Comparison of ENCODE assay signal across 8 mouse cellular contexts in the genomic region with DNA sequence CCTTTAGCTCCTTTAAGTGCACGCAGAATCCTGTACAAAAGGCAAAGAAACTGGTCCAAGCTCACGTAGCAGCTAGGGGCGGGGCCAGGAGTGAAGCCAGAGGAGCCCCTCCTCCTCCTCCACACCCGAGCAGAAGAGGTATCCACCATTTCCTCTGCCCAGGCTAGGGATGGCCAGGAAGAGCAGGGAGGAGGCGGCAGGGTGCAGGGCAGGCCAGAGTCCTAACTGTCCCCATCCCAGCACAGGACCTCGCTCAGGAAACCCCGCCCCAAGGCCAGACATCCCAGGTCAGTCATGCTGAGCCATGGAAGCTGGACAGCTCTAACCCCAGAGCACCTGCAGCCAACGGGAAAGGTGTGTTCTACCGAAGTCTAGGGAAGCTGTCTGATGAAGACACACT. TPM values are rescaled to one million over a fixed set of nuclear protein-coding genes. Genes with fewer than 3 reads are reported as not detected.
DNase-seq lines count a peak whose midpoint lies in the region; ATAC-seq and TF ChIP-seq lines count a peak whose summit lies in the region.

No protein-coding gene starts in this region.

- DNase-seq in G1E (ENCODE audit: low spot score): peak; percentile 45
- DNase-seq in heart, postnatal 36 days: peak; percentile 33 to 50
- DNase-seq in retina, embryonic 14.5 days (ENCODE audit: low spot score): no peak
- DNase-seq in natural killer cell, adult 2 months (ENCODE audit: low spot score in 2 of 2): no peak
- no peak for DNase-seq in left cerebral cortex, adult 18-20 months (ENCODE audit: low spot score in 2 of 2)

- peaks cover 11% of the 10 kb centered on the region for H3K27me3 ChIP-seq in G1E (ENCODE audit: insufficient read depth, low read length)
- peaks cover 11% of the 10 kb centered on the region for H3K27me3 ChIP-seq in embryonic facial prominence, embryonic 13.5 days
- peaks cover 4% of the 10 kb centered on the region; the same call in 1 of the 2 replicates for H3K27me3 ChIP-seq in limb, embryonic 15.5 days
- H3K27me3 ChIP-seq in neural tube, embryonic 15.5 days (replicated peaks): peaks cover 4% of the 10 kb centered on the region; the same call in 1 of the 2 replicates

- no peaks in the 10 kb centered on the region for H3K9me3 ChIP-seq in G1E (replicated peaks)
- no peaks in the 10 kb centered on the region for H3K9me3 ChIP-seq in embryonic facial prominence, embryonic 13.5 days
- H3K9me3 ChIP-seq in limb, embryonic 15.5 days: no peaks in the 10 kb centered on the region
- H3K9me3 ChIP-seq in neural tube, embryonic 15.5 days (replicated peaks): no peaks in the 10 kb centered on the region

- peaks cover 32% of the 10 kb centered on the region for H3K36me3 ChIP-seq in G1E (replicated peaks)
- peaks cover 15% of the 10 kb centered on the region for H3K36me3 ChIP-seq in embryonic facial prominence, embryonic 13.5 days
- H3K36me3 ChIP-seq in limb, embryonic 15.5 days: peaks cover 18% of the 10 kb centered on the region
- peaks cover 16% of the 10 kb centered on the region for H3K36me3 ChIP-seq in neural tube, embryonic 15.5 days

- H3K4me1 ChIP-seq in G1E (ENCODE audit: insufficient read depth, low read depth, low read length): peaks cover 77% of the 10 kb centered on the region
- H3K4me1 ChIP-seq in embryonic facial prominence, embryonic 13.5 days: peaks cover 30% of the 10 kb centered on the region
- H3K4me1 ChIP-seq in limb, embryonic 15.5 days: peaks cover 25% of the 10 kb centered on the region
- peaks cover 34% of the 10 kb centered on the region for H3K4me1 ChIP-seq in neural tube, embryonic 15.5 days

- H3K9ac ChIP-seq in embryonic facial prominence, embryonic 13.5 days: peak overlapping the region; percentile 59; the same call in 1 of the 2 replicates
- H3K9ac ChIP-seq in limb, embryonic 15.5 days: no peak overlapping the region
- H3K9ac ChIP-seq in neural tube, embryonic 15.5 days (replicated peaks): 0 out of 2 replicates have a peak overlapping the region, but pooled peaks have one; percentile 24

- 15% methylated on average over 9 of the region's 9 CpGs for WGBS in embryonic facial prominence, embryonic 13.5 days
- 21% methylated on average over 9 of the region's 9 CpGs for WGBS in limb, embryonic 15.5 days
- WGBS in neural tube, embryonic 15.5 days: 19% methylated on average over 9 of the region's 9 CpGs

- peak overlapping the region; percentile 44 for H3K4me2 ChIP-seq in embryonic facial prominence, embryonic 13.5 days
- H3K4me2 ChIP-seq in limb, embryonic 15.5 days: peak overlapping the region; percentile 29; the same call in 1 of the 2 replicates
- H3K4me2 ChIP-seq in neural tube, embryonic 15.5 days: peak overlapping the region; percentile 78

- TF ChIP-seq CTCF in G1E (IDR thresholded peaks at IDR 0.05; ENCODE audit: low read depth, low read length): no peak

- peak overlapping the region; percentile 69 for H3K4me3 ChIP-seq in G1E (ENCODE audit: low read depth, low read length)
- 0 out of 2 replicates have a peak overlapping the region, but pooled peaks have one; percentile 8 for H3K4me3 ChIP-seq in embryonic facial prominence, embryonic 13.5 days
- H3K4me3 ChIP-seq in limb, embryonic 15.5 days: 0 out of 2 replicates have a peak overlapping the region, but pooled peaks have one; percentile 0
- H3K4me3 ChIP-seq in neural tube, embryonic 15.5 days (replicated peaks): peak overlapping the region; percentile 8; the same call in 1 of the 2 replicates

- no peak for ATAC-seq in G1E (ENCODE audit: extremely low read depth, insufficient number of reproducible peaks, low FRiP score, poor library complexity, severe bottlenecking)
- no peak for ATAC-seq in embryonic facial prominence, embryonic 13.5 days (ENCODE audit: insufficient number of reproducible peaks, insufficient read depth, low FRiP score, low TSS enrichment, low read depth)
- no peak for ATAC-seq in limb, embryonic 15.5 days (ENCODE audit: insufficient number of reproducible peaks, low FRiP score, low TSS enrichment, low read depth)
- ATAC-seq in neural tube, embryonic 15.5 days (ENCODE audit: low FRiP score): no peak

- no peak overlapping the region for H3K27ac ChIP-seq in embryonic facial prominence, embryonic 13.5 days
- H3K27ac ChIP-seq in limb, embryonic 15.5 days: 0 out of 2 replicates have a peak overlapping the region, but pooled peaks have one; percentile 18
- H3K27ac ChIP-seq in neural tube, embryonic 15.5 days (replicated peaks): no peak overlapping the region

- intact Hi-C loops in heart, postnatal 36 days (cut with DNase I): no loop called here

RNA-seq across cellular contexts. Expression of a gene that starts 2.9 kb away (rescaled TPM):
- total RNA-seq in G1E (2014; fragmentation: Nextera tagmentation): 1.8 and 2.1 TPM in 2 replicates
- 2.2 and 3.6 TPM in 2 replicates for total RNA-seq in G1E (2017)
- 0.66 and 0.76 TPM in 2 replicates for polyA plus RNA-seq in G1E (2012)
- 4.7 TPM in 2 replicates for polyA plus RNA-seq in embryonic facial prominence, embryonic 13.5 days (2015; fragmentation: Nextera tagmentation; extraction: Ambion mirVana)
- 1 to 10 TPM; 9.3 to 9.5 TPM for total RNA-seq in heart, postnatal 36 days (2021)
- 9.2 and 12.6 TPM in 2 replicates for polyA plus RNA-seq in limb, embryonic 15.5 days (2015; fragmentation: Nextera tagmentation; extraction: Ambion mirVana)
- 19.3 and 20.9 TPM in 2 replicates for polyA plus RNA-seq in neural tube, embryonic 15.5 days (2015; fragmentation: Nextera tagmentation; extraction: Ambion mirVana)
- total RNA-seq in left cerebral cortex, adult 18-20 months (2021): 1 to 10 TPM; 4.7 to 5.4 TPM

RNA-seq across cellular contexts. Expression of a gene that starts 8.9 kb away (rescaled TPM):
- total RNA-seq in G1E (2014; fragmentation: Nextera tagmentation) (126 and 142 TPM in 2 replicates), G1E (2017) (152 and 196 TPM in 2 replicates)
- polyA plus RNA-seq in G1E (2012): 42.1 and 68.8 TPM in 2 replicates
- 164 and 179 TPM in 2 replicates for polyA plus RNA-seq in embryonic facial prominence, embryonic 13.5 days (2015; fragmentation: Nextera tagmentation; extraction: Ambion mirVana)
- total RNA-seq in heart, postnatal 36 days (2021): 10 to 100 TPM; 75.8 to 96.2 TPM
- polyA plus RNA-seq in limb, embryonic 15.5 days (2015; fragmentation: Nextera tagmentation; extraction: Ambion mirVana): 117 and 125 TPM in 2 replicates
- 95.7 and 115 TPM in 2 replicates for polyA plus RNA-seq in neural tube, embryonic 15.5 days (2015; fragmentation: Nextera tagmentation; extraction: Ambion mirVana)
- 100 to 1,000 TPM in 1 of 2 experiments, 10 to 100 TPM in 1; 90.1 to 102 TPM for total RNA-seq in left cerebral cortex, adult 18-20 months (2021)

RNA-seq across cellular contexts. Expression of a gene that starts 27.8 kb away (rescaled TPM):
- total RNA-seq in G1E (2014; fragmentation: Nextera tagmentation) (0.90 and 2.1 TPM in 2 replicates), G1E (2017) (2.0 and 2.4 TPM in 2 replicates)
- 0.70 and 1.0 TPM in 2 replicates for polyA plus RNA-seq in G1E (2012)
- polyA plus RNA-seq in embryonic facial prominence, embryonic 13.5 days (2015; fragmentation: Nextera tagmentation; extraction: Ambion mirVana): 3.8 and 4.7 TPM in 2 replicates
- under 1 TPM; 0.57 to 0.64 TPM for total RNA-seq in heart, postnatal 36 days (2021)
- 3.1 TPM in 2 replicates for polyA plus RNA-seq in limb, embryonic 15.5 days (2015; fragmentation: Nextera tagmentation; extraction: Ambion mirVana)
- polyA plus RNA-seq in neural tube, embryonic 15.5 days (2015; fragmentation: Nextera tagmentation; extraction: Ambion mirVana): 8.9 and 10.0 TPM in 2 replicates
- total RNA-seq in left cerebral cortex, adult 18-20 months (2021): 1 to 10 TPM; 4.1 to 4.2 TPM

RNA-seq across cellular contexts. Expression of a gene that starts 42.3 kb away (rescaled TPM):
- total RNA-seq in G1E (2014; fragmentation: Nextera tagmentation) (139 and 147 TPM in 2 replicates), G1E (2017) (86.0 and 93.4 TPM in 2 replicates)
- 51.6 and 55.0 TPM in 2 replicates for polyA plus RNA-seq in G1E (2012)
- polyA plus RNA-seq in embryonic facial prominence, embryonic 13.5 days (2015; fragmentation: Nextera tagmentation; extraction: Ambion mirVana): 74.5 and 79.5 TPM in 2 replicates
- 10 to 100 TPM; 10.6 to 10.9 TPM for total RNA-seq in heart, postnatal 36 days (2021)
- 56.9 and 61.0 TPM in 2 replicates for polyA plus RNA-seq in limb, embryonic 15.5 days (2015; fragmentation: Nextera tagmentation; extraction: Ambion mirVana)
- 19.9 and 34.3 TPM in 2 replicates for polyA plus RNA-seq in neural tube, embryonic 15.5 days (2015; fragmentation: Nextera tagmentation; extraction: Ambion mirVana)
- 1 to 10 TPM; 4.9 to 5.0 TPM for total RNA-seq in left cerebral cortex, adult 18-20 months (2021)

RNA-seq across cellular contexts. Expression of a gene that starts 44.1 kb away (rescaled TPM):
- total RNA-seq in G1E (2014; fragmentation: Nextera tagmentation): 3.5 and 6.4 TPM in 2 replicates
- total RNA-seq in G1E (2017): 10.9 and 12.5 TPM in 2 replicates
- 0.68 and 0.93 TPM in 2 replicates for polyA plus RNA-seq in G1E (2012)
- 3.1 and 4.5 TPM in 2 replicates for polyA plus RNA-seq in embryonic facial prominence, embryonic 13.5 days (2015; fragmentation: Nextera tagmentation; extraction: Ambion mirVana)
- 1 to 10 TPM; 3.4 to 4.2 TPM for total RNA-seq in heart, postnatal 36 days (2021)
- polyA plus RNA-seq in limb, embryonic 15.5 days (2015; fragmentation: Nextera tagmentation; extraction: Ambion mirVana): 3.4 and 5.2 TPM in 2 replicates
- 2.0 and 3.9 TPM in 2 replicates for polyA plus RNA-seq in neural tube, embryonic 15.5 days (2015; fragmentation: Nextera tagmentation; extraction: Ambion mirVana)
- total RNA-seq in left cerebral cortex, adult 18-20 months (2021): 1 to 10 TPM; 2.3 to 3.2 TPM

Comparison
In these comparisons a context has a peak if more than half of its experiments do, and no peak if none do; other contexts are left out.
1. DNase-seq: peak in G1E (single experiment) and heart, postnatal 36 days (2 of 2); none in retina, embryonic 14.5 days (single experiment), natural killer cell, adult 2 months (0 of 2) and left cerebral cortex, adult 18-20 months (0 of 2).
2. H3K4me3 ChIP-seq: peak in every context shown above with its lines; median percentile 69 in G1E; 8 in embryonic facial prominence, embryonic 13.5 days; 8 in neural tube, embryonic 15.5 days; 0 in limb, embryonic 15.5 days.
3. Peak in every context shown above with its lines, with median percentiles within 50 percentile points of each other: H3K4me2 ChIP-seq.